Mouse (Mus musculus) cerebellum, postnatal 4 days (tissue): ENCODE measurements around the gene Nod2.
"Not testable (repeated sequence)": the region's sequence is repeated elsewhere in the genome, so short reads cannot be mapped to it uniquely, and the experiment has no call there.

ENCODE experiments used
- DNase-seq, 2 experiments: peaks; one replicate each; pipeline ENCODE4 v3.0.0; 2022; ENCODE audit warnings: low spot score in 2 of 2, mixed read lengths in 1 of 2

Nod2 gene

DNA sequence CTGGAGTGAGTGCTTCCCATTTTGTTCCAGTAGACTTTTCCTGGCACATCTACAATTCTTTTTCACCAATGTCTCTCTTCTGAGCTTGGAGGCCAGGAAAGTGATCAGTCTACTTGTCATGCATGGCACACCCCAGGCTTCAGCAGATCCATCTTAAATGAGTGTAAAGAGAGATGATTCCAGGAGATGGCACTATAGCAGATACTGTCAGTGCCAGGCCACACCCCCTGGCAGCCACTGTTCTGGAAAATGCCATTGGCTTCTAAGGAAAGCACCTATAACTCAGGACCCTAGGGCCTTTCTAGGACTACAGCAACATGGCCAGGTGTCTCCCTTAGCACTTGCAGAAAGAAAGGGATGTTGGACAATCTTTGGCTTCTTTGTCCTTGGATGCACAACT, 16.0 kb upstream of the Nod2 start:
- peak in 1 of 2 experiments; percentile 35 for DNase-seq

GRCm38 (mm10) chr8:88633343-88633765, 13.8 kb upstream of the Nod2 start:
- no peak for DNase-seq

- no peak for DNase-seq
These were observed 11.4 kb upstream of the Nod2 start, which contains the start of gene Snx20 for GRCm38 (mm10) chr8:88635474-88636397. TSS of gene Snx20 (minus strand) at chr8:88636128.

- DNase-seq, result no peak
These were observed 9.8 kb upstream of the Nod2 start for GRCm38 (mm10) chr8:88637092-88638000.

GRCm38 (mm10) chr8:88638908-88639307, 8.2 kb upstream of the Nod2 start:
- DNase-seq, result no peak

GRCm38 (mm10) chr8:88642734-88643564, 4.2 kb upstream of the Nod2 start:
- DNase-seq, result no peak

- no peak for DNase-seq
These were observed 1.2 kb downstream of the Nod2 start for GRCm38 (mm10) chr8:88648322-88648721.

DNA sequence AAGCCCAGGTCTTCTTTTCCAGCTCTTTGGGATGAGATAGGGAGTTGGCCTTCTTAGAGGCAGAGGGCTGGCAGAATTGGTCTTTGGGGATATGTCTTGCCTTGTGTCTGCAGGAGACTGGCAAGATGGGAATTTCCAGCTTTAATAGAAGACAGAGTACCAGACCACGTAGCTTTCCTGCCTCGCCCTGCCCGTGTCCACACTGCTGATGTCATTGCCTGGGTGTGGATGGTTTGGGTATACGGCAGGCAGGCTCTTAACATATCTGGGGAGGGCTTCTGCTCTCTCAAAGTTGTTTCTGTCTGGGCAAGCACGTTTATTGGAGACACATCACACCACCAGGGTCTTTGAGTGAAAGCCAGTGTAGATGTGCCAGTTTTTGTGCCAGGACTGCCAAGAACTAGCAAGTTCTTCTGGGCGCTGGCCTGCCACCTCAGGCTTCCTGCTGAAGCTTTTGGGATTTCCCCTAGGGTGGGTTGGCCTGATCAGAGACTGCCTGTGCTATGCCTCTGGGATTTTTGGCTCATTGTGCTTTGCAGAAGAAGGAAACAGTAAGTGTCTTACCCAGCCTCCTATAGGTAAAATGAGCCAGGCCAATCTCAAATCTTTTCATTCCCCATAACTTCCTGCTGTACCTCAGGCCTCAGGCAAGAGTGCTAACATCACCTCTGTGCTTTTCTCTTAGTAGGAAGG, 3.0 kb downstream of the Nod2 start:
- DNase-seq, result no peak

GRCm38 (mm10) chr8:88651122-88651521, 4.0 kb downstream of the Nod2 start:
- not testable (repeated sequence) for DNase-seq

DNA sequence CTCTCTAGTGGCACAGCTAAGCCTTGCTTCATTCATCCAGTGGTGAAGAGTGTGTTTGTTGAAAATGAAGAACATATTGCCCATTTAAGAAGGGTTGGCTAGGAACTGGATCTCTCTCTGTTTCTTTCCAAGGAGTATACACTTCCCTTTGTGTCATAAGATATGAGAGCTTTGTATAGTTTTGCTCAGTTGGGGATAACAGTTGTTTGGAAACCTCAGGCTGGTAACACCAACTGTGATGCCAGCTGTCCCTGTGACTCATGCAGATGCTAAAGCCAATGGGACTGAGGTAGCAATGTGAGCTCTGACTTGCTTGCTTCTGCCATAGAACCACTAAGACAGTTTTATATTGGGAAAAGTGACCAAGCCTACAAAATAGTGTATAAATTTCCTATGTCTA, 8.2 kb downstream of the Nod2 start:
- no peak for DNase-seq

DNA sequence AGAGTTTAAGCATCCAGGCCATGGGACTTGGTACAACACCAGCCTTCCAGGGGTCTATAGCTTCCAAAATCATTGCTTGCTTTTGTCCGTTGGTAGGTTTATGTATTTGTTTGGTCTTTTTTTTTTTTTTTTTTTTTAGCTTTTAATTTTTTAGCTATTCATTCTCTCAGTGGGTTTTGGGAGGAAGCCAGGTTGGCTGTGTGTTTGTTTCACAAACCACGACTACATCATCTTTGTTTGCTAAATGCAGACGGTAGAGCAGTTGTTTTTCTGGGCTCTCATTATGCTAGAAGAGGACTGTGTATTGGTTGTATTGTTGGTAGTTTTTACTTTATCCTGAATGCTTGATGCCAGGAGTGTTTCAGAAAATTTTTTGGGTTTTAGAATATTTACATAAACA, 12.8 kb downstream of the Nod2 start:
- no peak for DNase-seq

GRCm38 (mm10) chr8:88662401-88662821, 15.3 kb downstream of the Nod2 start:
- no peak for DNase-seq

DNA sequence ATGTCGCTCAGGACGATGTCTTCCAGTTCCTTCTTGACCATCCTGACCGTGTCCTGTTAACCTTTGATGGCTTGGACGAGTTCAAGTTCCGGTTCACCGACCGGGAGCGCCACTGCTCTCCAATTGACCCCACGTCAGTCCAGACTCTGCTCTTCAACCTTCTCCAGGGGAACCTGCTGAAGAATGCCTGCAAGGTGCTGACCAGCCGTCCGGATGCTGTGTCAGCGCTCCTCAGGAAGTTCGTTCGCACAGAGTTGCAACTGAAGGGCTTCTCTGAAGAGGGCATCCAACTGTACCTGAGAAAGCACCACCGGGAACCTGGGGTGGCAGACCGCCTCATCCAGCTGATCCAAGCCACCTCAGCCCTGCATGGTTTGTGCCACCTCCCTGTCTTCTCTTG, 17.0 kb downstream of the Nod2 start:
- no peak for DNase-seq

DNA sequence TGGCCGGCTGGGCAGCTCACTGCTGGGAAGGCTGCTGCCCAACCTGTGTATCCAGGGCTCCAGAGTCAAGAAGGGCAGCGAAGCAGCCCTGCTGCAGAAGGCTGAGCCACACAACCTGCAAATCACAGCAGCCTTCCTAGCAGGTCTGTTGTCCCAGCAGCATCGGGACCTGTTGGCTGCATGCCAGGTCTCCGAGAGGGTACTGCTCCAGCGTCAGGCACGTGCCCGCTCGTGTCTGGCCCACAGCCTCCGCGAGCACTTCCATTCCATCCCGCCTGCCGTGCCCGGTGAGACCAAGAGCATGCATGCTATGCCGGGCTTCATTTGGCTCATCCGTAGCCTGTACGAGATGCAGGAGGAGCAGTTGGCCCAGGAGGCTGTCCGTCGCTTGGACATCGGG, 17.8 kb downstream of the Nod2 start:
- DNase-seq, result peak in 1 of 2 experiments; percentile 46

DNA sequence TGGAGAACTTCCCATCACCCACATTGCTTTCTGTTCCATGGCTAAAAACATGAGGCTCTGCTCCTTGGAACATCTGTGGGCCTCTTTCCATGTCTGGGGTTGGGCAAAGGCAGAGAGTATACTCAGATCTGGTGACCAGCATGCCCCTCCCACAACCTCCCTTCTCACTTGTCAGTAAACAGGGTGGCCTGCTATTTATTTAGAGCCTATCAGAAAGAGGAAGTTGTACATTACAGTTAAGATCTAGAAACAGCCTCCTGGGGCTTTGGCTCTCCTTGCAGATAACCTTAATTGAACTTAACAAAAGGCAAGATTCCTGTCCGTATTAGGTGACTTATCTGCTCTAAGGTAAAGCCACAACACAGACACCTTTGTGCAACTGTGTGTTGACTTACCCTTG, 19.3 kb downstream of the Nod2 start:
- DNase-seq, result no peak

DNA sequence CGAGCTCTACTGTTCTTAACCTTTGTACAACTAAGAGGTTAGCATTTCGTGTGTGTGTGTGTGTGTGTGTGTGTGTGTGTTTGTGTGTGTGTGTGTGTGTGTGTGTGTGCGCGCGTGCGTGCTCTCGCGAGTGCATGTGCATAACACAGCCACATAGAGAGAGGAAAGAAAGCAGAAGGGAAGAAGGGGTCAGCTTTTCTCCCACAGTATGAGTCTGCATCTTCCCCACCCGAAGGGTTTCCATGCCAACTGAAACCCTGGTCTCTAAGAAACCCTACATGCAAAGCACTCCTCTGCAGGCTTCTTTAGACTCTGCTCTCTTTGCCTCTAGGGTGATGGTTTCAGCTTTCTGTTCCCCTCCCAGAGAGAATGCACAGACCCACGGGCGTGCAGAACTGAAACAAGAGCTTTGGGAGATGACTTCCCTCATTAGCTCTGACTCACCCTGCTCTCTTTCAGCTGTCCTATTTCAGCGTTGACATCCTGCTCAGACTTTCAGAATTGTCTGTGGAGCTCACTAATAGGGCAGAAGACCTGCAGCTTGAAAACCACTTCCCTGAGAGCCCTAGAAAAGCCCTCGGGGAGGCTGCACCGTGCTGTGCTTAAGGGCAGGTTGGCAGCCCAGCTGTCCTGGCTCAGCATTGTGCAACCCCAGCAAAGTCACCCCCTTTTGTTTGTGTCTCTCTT, 21.4 kb downstream of the Nod2 start:
- no peak for DNase-seq

DNA sequence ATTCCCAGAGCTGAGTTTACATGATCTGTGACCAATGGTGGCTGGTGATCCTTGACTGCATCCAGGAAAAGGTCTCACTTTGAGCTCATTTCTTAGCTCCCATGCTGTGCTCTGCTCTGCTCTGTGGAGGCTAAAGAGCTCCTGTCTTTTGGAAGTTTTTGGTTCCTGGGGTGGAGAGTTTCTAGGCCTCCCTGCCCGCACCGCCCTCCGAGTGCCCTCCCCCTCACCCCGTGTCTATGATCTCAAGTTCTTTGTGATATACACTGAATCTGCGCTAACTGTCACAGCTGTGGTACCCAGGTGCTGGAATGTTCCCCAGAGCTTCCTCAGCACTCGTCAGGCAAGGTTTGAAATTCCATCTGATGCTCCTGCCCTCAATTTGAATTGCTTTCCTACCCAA, 23.7 kb downstream of the Nod2 start:
- DNase-seq, result no peak

DNA sequence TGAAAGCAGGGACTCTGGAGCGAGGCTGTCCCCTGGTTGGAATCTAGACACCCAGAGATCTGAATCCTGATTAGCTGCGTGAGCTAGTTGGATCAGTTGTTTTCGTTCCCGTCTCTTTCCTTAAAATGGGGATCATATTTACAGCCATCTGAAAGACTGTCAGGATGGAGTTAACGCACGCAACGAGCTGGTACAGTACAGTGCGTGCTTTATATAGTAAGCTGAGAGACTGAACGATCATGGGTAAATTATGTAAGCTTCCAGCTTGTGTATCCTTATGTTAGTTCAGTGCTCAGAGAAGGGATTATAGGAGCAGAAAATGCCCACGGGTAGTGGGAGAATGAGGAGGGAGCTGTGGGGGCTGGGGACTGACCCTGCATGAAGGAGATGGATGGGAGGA, 24.5 kb downstream of the Nod2 start:
- DNase-seq, result no peak

GRCm38 (mm10) chr8:88673859-88674258, 26.7 kb downstream of the Nod2 start:
- no peak for DNase-seq
